Mouse (Mus musculus) monocyte, adult 2 months (primary cell): ENCODE results near the gene Prkar2a.
"Not testable (repeated sequence)": the region's sequence is repeated elsewhere in the genome, so short reads cannot be mapped to it uniquely, and the experiment has no call there.

Experiments
- DNase-seq, 2 experiments: peaks; one replicate each; pipeline ENCODE4 v3.0.0; 2022; ENCODE audit warnings: low spot score in 2 of 2, low read depth in 1 of 2

Prkar2a gene

GRCm38 (mm10) chr9:108689106-108689505 lies at the start of gene Prkar2a:
Gene Prkar2a (plus strand): TSS chr9:108689314.
- no peak for DNase-seq

- no peak for DNase-seq
Measured at GRCm38 (mm10) chr9:108639825-108640224, 49.3 kb upstream of the Prkar2a start.

GRCm38 (mm10) chr9:108648166-108648565 lies 40.9 kb upstream of the Prkar2a start:
- DNase-seq: no peak

DNA sequence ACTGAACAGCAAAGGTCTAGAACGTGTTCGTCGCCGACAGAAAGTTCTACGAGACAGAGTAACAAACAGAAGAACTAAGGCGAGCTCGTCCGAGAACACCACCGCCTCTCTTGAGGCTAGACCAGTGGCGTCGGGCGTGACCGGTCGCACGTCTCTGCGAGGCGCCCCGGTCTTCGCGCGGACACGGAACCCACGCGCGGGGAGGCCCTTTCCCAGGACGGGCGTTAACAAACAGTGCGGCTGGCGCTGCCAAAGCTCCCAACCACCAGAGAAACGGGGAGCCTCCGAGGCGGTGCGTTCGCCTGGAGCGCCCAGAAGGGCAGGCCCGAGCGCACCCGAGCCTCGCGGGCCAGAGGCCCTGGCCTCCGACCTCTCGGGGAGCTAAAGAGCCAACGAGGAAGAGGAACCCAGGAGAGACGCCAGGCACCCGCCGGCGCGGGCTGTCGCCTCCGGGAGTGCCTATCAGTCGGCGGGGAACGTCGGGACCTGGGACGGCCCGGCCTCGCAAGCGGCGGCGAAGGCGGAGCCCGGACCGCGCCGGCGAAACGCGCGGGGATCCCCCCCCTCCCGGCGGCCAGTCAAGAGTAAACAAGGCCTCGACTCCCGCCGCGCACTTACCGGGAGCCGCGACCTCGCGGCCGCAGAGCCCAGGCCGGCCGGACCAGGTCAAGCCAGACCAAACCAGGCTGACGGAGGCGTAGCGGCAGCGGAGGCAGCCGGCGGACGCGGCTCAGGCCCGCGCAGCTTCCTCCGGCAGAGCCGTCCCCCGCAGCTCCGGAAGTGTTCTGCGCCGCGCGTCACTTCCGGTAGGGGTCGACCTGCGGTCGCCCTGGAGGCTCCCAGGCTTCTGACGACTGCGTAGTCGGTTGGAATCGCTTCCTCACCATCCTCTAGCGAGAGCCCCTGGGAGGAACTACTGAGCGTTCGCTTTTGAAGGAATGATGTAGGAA lies 40.2 kb upstream of the Prkar2a start, which contains the start of gene Arih2:
Gene Arih2, minus strand, starts transcription at position 776 of the 950 bp plus-strand sequence.
- peak; percentile 84 to 87 for DNase-seq

- peak in 1 of 2 experiments; percentile 9 for DNase-seq
Measured at GRCm38 (mm10) chr9:108649561-108650440, 39.3 kb upstream of the Prkar2a start.

GRCm38 (mm10) chr9:108654566-108655464 lies 34.3 kb upstream of the Prkar2a start:
- DNase-seq: no peak

GRCm38 (mm10) chr9:108655865-108656264 lies 33.2 kb upstream of the Prkar2a start:
- not testable (repeated sequence) for DNase-seq

DNA sequence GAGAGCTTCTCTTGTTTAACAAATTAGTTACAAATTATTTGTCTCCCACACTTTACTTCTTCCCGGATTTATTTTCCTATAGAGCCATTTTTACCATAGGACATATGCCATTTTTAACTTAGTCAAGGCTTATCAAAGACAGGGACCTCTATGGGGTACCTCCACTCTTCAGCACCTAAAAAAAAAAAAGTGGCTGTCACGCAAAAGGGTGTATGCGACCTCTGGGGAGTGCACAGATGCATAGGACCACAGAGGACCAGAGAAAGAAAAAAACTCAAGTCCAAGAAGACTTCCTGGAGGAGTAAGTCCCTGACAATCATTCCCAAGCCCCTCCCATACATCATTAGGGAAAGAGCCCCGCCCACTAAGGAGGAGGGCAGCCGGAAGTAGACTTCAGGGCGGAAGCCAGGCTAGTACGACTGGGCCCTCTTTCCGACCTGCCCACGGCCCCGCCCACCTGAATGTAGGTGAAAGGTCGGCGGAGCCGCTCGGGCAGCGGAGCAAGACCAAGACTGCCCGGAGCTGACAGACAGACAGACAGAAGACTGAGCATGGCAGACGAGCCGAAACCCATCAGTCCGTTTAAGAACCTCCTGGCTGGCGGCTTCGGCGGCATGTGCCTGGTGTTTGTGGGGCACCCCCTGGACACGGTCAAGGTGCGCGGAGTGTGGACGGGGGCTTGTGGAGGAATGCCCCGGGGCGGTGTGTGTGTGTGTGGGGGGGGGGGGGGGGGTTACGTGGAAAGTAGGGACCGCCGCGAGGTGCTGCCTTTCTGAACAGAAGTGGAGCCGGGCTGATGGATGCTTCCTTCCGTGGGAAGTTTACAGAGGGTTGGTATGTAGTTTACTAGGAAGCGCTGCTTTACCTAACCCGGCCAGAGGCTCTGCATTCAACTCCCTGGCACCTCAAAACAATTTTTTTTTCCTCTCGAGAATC lies 27.2 kb upstream of the Prkar2a start, which contains the start of gene Slc25a20:
Gene Slc25a20, plus strand, starts transcription at position 412 of the 936 bp plus-strand sequence.
- DNase-seq: peak; percentile 39 to 52

GRCm38 (mm10) chr9:108662660-108663059 lies 26.5 kb upstream of the Prkar2a start:
- no peak for DNase-seq

GRCm38 (mm10) chr9:108669875-108670274 lies 19.2 kb upstream of the Prkar2a start:
- no peak for DNase-seq

DNA sequence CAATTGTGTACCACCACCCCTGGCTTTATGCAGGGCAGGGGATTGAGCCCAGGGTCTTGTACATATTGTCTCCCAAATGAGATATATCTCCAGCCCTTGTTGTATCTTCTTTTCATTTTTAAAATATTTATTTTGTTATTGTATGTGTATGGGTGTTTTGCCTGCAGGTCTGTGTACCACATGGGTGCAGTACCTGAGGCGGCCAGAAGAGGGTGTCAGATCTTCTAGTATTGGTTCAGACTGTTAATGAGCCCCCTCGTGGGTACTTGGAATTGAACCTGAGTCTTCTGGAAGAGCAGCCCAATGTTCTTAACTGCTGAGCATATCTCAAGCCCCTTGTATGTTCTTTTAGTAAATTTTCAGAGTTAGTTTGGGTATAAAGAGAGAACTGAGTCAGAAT lies 16.0 kb upstream of the Prkar2a start:
- no peak for DNase-seq

GRCm38 (mm10) chr9:108680026-108680425 lies 9.1 kb upstream of the Prkar2a start:
- no peak for DNase-seq

- DNase-seq: no peak
Measured at GRCm38 (mm10) chr9:108686475-108686887, 2.6 kb upstream of the Prkar2a start.

- no peak for DNase-seq
Measured at GRCm38 (mm10) chr9:108687181-108687580, 1.9 kb upstream of the Prkar2a start.

GRCm38 (mm10) chr9:108687686-108688085 lies 1.4 kb upstream of the Prkar2a start:
- no peak for DNase-seq

DNA sequence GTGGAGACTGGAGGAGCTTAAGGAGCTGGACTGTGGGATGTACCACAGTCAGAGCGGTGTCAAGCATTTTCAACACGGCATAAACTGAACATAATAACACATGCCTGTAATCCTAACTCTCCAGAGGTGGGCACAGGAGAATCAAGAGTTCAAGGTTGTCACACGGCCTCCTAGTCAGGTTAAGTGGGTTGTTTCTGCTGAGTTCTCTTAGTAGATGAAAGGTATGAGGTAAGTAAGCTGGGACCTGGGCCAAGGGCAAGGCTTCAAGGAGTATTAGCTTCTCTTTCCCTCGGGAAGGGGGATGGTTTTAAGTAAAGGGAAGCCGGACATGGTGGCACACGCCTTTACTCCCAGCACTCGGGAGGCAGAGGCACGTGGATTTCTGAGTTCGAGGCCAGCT lies 663 bp upstream of the Prkar2a start:
- no peak for DNase-seq

GRCm38 (mm10) chr9:108689993-108690392 lies 879 bp downstream of the Prkar2a start:
- no peak for DNase-seq

- no peak for DNase-seq
Measured at GRCm38 (mm10) chr9:108690914-108691313, 1.8 kb downstream of the Prkar2a start.

DNA sequence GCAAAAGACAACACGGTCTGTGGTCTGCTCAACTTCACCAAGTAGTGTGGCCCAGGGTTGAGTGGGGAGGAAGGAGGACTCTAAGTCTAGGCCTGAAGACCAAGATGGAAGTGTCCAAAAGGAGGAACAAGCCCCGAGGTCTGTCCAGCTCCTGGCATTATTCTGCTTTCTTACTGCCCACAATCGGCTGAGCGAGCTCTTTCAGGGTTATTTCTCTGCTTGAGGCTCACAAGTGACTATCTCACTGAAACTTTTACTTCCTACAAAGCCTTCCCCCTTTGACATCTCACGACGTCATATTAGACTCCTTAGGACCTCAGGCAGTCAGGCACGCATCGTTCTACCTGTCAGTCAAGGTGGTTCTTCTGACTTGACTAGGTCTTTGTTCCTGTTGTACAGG lies 2.3 kb downstream of the Prkar2a start:
- DNase-seq: peak; percentile 48 to 58
